ENCODE assay signal across 22 mouse cellular contexts in genomic region chr1:82412085-82412484, GRCm38 (mm10).
DNase-seq lines count a peak whose midpoint lies in the region; ATAC-seq and TF ChIP-seq lines count a peak whose summit lies in the region.
"Had no signal": no experiment of that assay in that cellular context is flagged by ENCODE, and none has a peak within 500 bp of the region (broad histone marks: within the 10 kb centered on the region; RNA-seq: fewer than 3 reads in every experiment).

No protein-coding gene starts in this region.

- intact Hi-C loops in heart, postnatal 36 days (cut with DNase I), result no loop called here

- peaks cover 15% of the 10 kb centered on the region for H3K36me3 ChIP-seq in megakaryocyte, embryonic 14.5 days (replicated peaks; ENCODE audit: low read length)
- H3K36me3 ChIP-seq in heart, embryonic 11.5 days (ENCODE audit: control insufficient read depth, insufficient read depth, low read length), result no peaks in the 10 kb centered on the region
- no peaks in the 10 kb centered on the region for H3K36me3 ChIP-seq in heart, postnatal 0 days (replicated peaks; ENCODE audit: control insufficient read depth, insufficient read depth, low read length)
- H3K36me3 ChIP-seq: embryonic facial prominence, embryonic 12.5 days; forebrain, embryonic 12.5 days; liver, embryonic 13.5 days had no signal

- H3K27ac ChIP-seq in heart, embryonic 11.5 days (ENCODE audit: low read depth, low read length), result peak overlapping the region; percentile 1; the same call in 1 of the 2 replicates
- peak overlapping the region; percentile 46; the same call in 1 of the 2 replicates for H3K27ac ChIP-seq in heart, postnatal 0 days (ENCODE audit: low read depth)
- H3K27ac ChIP-seq: embryonic facial prominence, embryonic 12.5 days; forebrain, embryonic 12.5 days; hindbrain, postnatal 0 days; liver, embryonic 13.5 days had no signal

- H3K4me1 ChIP-seq in megakaryocyte, embryonic 14.5 days, result peaks cover 23% of the 10 kb centered on the region
- H3K4me1 ChIP-seq in heart, embryonic 11.5 days (ENCODE audit: control insufficient read depth, insufficient read depth, low read length), result peaks cover 14% of the 10 kb centered on the region
- H3K4me1 ChIP-seq in heart, postnatal 0 days (ENCODE audit: control insufficient read depth, insufficient read depth), result peaks cover 8% of the 10 kb centered on the region; the same call in 1 of the 2 replicates
- H3K4me1 ChIP-seq: liver, embryonic 13.5 days had no signal

- H3K27me3 ChIP-seq in megakaryocyte, embryonic 14.5 days (replicated peaks), result no peaks in the 10 kb centered on the region
- no peaks in the 10 kb centered on the region for H3K27me3 ChIP-seq in heart, embryonic 11.5 days (ENCODE audit: control insufficient read depth, insufficient read depth, low read length)
- no peaks in the 10 kb centered on the region for H3K27me3 ChIP-seq in heart, postnatal 0 days (ENCODE audit: control insufficient read depth, insufficient read depth, low read length)
- H3K27me3 ChIP-seq: embryonic facial prominence, embryonic 12.5 days; forebrain, embryonic 12.5 days; liver, embryonic 13.5 days had no signal

- no peak overlapping the region for H3K9ac ChIP-seq in heart, embryonic 11.5 days (ENCODE audit: low read depth, low read length)
- no peak overlapping the region for H3K9ac ChIP-seq in heart, postnatal 0 days (replicated peaks; ENCODE audit: low read depth, low read length)
- H3K9ac ChIP-seq: embryonic facial prominence, embryonic 12.5 days; forebrain, embryonic 12.5 days; liver, embryonic 13.5 days had no signal

- TF ChIP-seq EP300 in heart, postnatal 0 days (IDR thresholded peaks at IDR 0.05; ENCODE audit: low read depth), result no peak

- DNase-seq in heart, adult 18-20 months, result peak; percentile 20 to 22
- DNase-seq in heart, postnatal 36 days, result no peak
- DNase-seq in heart, postnatal 0 days (ENCODE audit: low spot score), result peak; percentile 30
- no peak for DNase-seq in adrenal gland, postnatal 25 days
- DNase-seq: adrenal gland, adult 2 months; cerebellum, adult 18-20 months; cerebellum, postnatal 14 days; layer of hippocampus, adult 9-11 months; liver, embryonic 13.5 days; lung, adult 2 months; lung, postnatal 36 days; retina, postnatal 1 day; right cerebral cortex, postnatal 25 days; spleen, adult 18-20 months had no signal

- H3K4me2 ChIP-seq in heart, embryonic 11.5 days, result no peak overlapping the region
- no peak overlapping the region for H3K4me2 ChIP-seq in heart, postnatal 0 days (ENCODE audit: low read depth, low read length)
- H3K4me2 ChIP-seq: embryonic facial prominence, embryonic 12.5 days; forebrain, embryonic 12.5 days; liver, embryonic 13.5 days; midbrain, embryonic 11.5 days had no signal

- no peak for TF ChIP-seq CTCF in heart, postnatal 0 days (IDR thresholded peaks at IDR 0.05; ENCODE audit: low read depth)

- no peak for ATAC-seq in megakaryocyte, adult 5-6 weeks (ENCODE audit: poor library complexity, severe bottlenecking)
- ATAC-seq in heart, embryonic 11.5 days (replicated peaks; ENCODE audit: insufficient number of reproducible peaks, low FRiP score, low TSS enrichment), result no peak
- ATAC-seq in heart, postnatal 0 days (ENCODE audit: insufficient read depth, low read depth), result peak; percentile 84; the same call in 1 of the 2 replicates
- ATAC-seq: hindbrain, postnatal 0 days; intestine, embryonic 16.5 days had no signal

- peak overlapping the region; percentile 42 for H3K4me3 ChIP-seq in megakaryocyte, embryonic 14.5 days (replicated peaks)
- no peak overlapping the region for H3K4me3 ChIP-seq in heart, embryonic 11.5 days (ENCODE audit: low read depth, low read length)
- no peak overlapping the region for H3K4me3 ChIP-seq in heart, postnatal 0 days (ENCODE audit: low read depth, low read length)
- H3K4me3 ChIP-seq: embryonic facial prominence, embryonic 12.5 days; forebrain, embryonic 12.5 days; liver, embryonic 13.5 days had no signal

- 28% methylated on average over 4 of the region's 4 CpGs for WGBS in heart, embryonic 11.5 days (ENCODE audit: insufficient replicate concordance)
- 15% methylated on average over 4 of the region's 4 CpGs for WGBS in heart, postnatal 0 days

- no peaks in the 10 kb centered on the region for H3K9me3 ChIP-seq in megakaryocyte, embryonic 14.5 days
- no peaks in the 10 kb centered on the region for H3K9me3 ChIP-seq in heart, embryonic 11.5 days (replicated peaks; ENCODE audit: control insufficient read depth, low read length)
- H3K9me3 ChIP-seq in heart, postnatal 0 days (replicated peaks; ENCODE audit: control insufficient read depth, low read length), result no peaks in the 10 kb centered on the region
- H3K9me3 ChIP-seq: embryonic facial prominence, embryonic 12.5 days; forebrain, embryonic 12.5 days; liver, embryonic 13.5 days had no signal

Comparison
In these comparisons a context has a peak if more than half of its experiments do, and no peak if none do; other contexts are left out.
1. DNase-seq: peak in heart, adult 18-20 months (2 of 2) and heart, postnatal 0 days (single experiment); none in heart, postnatal 36 days (0 of 2) and adrenal gland, postnatal 25 days (single experiment).